Mouse (Mus musculus): ENCODE measurements at regions not wholly inside any gene's neighbourhood (a gene's known extent, or its start where the extent isn't known, plus 50 kb on each side); places are given as distances from the start of the nearest gene placed in this dataset.

- no peak for DNase-seq (ENCODE audit: extremely low read depth)
- no peaks in the 10 kb centered on the region for H3K4me1 ChIP-seq (ENCODE audit: control insufficient read depth in 1 of 2, insufficient read depth in 2 of 2)
- TF ChIP-seq PAX5 (IDR thresholded peaks at IDR 0.05; ENCODE audit: low read length) (no peak), KAT2A (IDR thresholded peaks at IDR 0.05; ENCODE audit: insufficient replicate concordance, low read length) (no peak), GABPA (IDR thresholded peaks at IDR 0.05; ENCODE audit: insufficient replicate concordance, low read depth, low read length) (no peak), RCOR1 (conservative IDR thresholded peaks at IDR 0.05; ENCODE audit: low read depth, low read length) (no peak), JUND (conservative IDR thresholded peaks at IDR 0.05; ENCODE audit: low read depth, low read length) (no peak), BHLHE40 (IDR thresholded peaks at IDR 0.05; ENCODE audit: low read depth, low read length) (no peak), CHD1 (IDR thresholded peaks at IDR 0.05; ENCODE audit: low read depth, low read length) (no peak), IRF4 (IDR thresholded peaks at IDR 0.05; ENCODE audit: low read depth, low read length) (no peak), JUN (IDR thresholded peaks at IDR 0.05; ENCODE audit: insufficient read depth, low read depth, low read length) (no peak), NELFE (IDR thresholded peaks at IDR 0.05; ENCODE audit: low read depth, low read length) (no peak), NRF1 (IDR thresholded peaks at IDR 0.05; ENCODE audit: low read depth, low read length) (no peak), MAX (IDR thresholded peaks at IDR 0.05; ENCODE audit: low read length) (no peak)
- H3K9me3 ChIP-seq (replicated peaks; ENCODE audit: low read length) = no peaks in the 10 kb centered on the region
- H3K9ac ChIP-seq (ENCODE audit: insufficient read depth, low read depth) = no peak overlapping the region
- in situ Hi-C loops (cut with MboI; ENCODE audit: low pct_ligation_motif_present, low pct_unique_long_range_greater_than_20kb, low sequenced_read_pairs) (no loop called here), dilution Hi-C loops (cut with MboI; ENCODE audit: extremely low pct_ligation_motif_present, extremely low pct_unique_long_range_greater_than_20kb, low sequenced_read_pairs) (no loop called here)
- no peak overlapping the region for H3K4me2 ChIP-seq (ENCODE audit: insufficient read depth, low read depth, poor library complexity, severe bottlenecking)
- H3K36me3 ChIP-seq (replicated peaks in 1 of 2; ENCODE audit: control insufficient read depth in 1 of 2, insufficient read depth in 1 of 2, low read length in 1 of 2) = no peaks in the 10 kb centered on the region
- H3K27ac ChIP-seq (ENCODE audit: insufficient read depth, low read depth) = no peak overlapping the region
- no peaks in the 10 kb centered on the region for H3K27me3 ChIP-seq (replicated peaks)
- H3K79me2 ChIP-seq (replicated peaks; ENCODE audit: control insufficient read depth, extremely low read depth, insufficient read depth, poor library complexity, severe bottlenecking) = no peaks in the 10 kb centered on the region
- no peak overlapping the region for H3K4me3 ChIP-seq (replicated peaks in 1 of 3; ENCODE audit: low read depth in 2 of 3, low read length in 2 of 3, poor library complexity in 1 of 3)
Measured at GRCm38 (mm10) chr2:159096667-159097066, 302.1 kb downstream of the Dhx35 start.

DNA sequence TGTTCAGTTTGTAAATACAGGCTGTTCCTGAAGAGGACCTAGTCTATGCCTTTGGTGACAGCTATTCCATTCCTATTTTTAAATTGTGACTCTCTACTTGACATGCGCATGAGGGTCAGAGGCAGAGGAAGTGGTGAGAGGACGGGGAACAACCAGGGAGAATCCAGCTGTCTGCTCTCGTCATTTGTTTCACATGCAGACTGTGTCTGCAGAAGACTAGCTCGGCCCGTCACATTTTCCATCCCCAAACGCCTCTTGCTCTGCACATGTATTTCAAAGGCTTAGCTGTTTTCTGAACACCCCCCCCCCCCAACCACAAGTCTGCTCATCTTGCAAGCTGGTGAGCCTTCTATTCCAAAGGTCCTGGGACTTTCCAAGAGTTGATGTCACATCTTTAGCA, 339.4 kb downstream of the Dhx35 start:
- H3K79me2 ChIP-seq (replicated peaks; ENCODE audit: control insufficient read depth, extremely low read depth, insufficient read depth, poor library complexity, severe bottlenecking) = no peaks in the 10 kb centered on the region
- peaks cover 5% of the 10 kb centered on the region for H3K9me3 ChIP-seq (replicated peaks; ENCODE audit: low read length)
- H3K9ac ChIP-seq (ENCODE audit: insufficient read depth, low read depth) = peak overlapping the region; percentile 15; the same call in 1 of the 2 replicates
- dilution Hi-C loops (cut with MboI; ENCODE audit: extremely low pct_ligation_motif_present, extremely low pct_unique_long_range_greater_than_20kb, low sequenced_read_pairs) (no loop called here), in situ Hi-C loops (cut with MboI; ENCODE audit: low pct_ligation_motif_present, low pct_unique_long_range_greater_than_20kb, low sequenced_read_pairs) (no loop called here)
- H3K36me3 ChIP-seq (replicated peaks in 1 of 2; ENCODE audit: control insufficient read depth in 1 of 2, insufficient read depth in 1 of 2, low read length in 1 of 2) = no peaks in the 10 kb centered on the region
- peak overlapping the region; percentile 98 for H3K27ac ChIP-seq (ENCODE audit: insufficient read depth, low read depth)
- peaks cover 26 to 52% of the 10 kb centered on the region in 2 experiments for H3K4me1 ChIP-seq (ENCODE audit: control insufficient read depth in 1 of 2, insufficient read depth in 2 of 2)
- peak overlapping the region; percentile 65 for H3K4me2 ChIP-seq (ENCODE audit: insufficient read depth, low read depth, poor library complexity, severe bottlenecking)
- H3K4me3 ChIP-seq (replicated peaks in 1 of 3; ENCODE audit: low read depth in 2 of 3, low read length in 2 of 3, poor library complexity in 1 of 3) = no peak overlapping the region
- DNase-seq (ENCODE audit: extremely low read depth) = peak; percentile 99
- H3K27me3 ChIP-seq (replicated peaks) = no peaks in the 10 kb centered on the region
- TF ChIP-seq ZMIZ1 (IDR thresholded peaks at IDR 0.05; ENCODE audit: low read depth, low read length) (peak; percentile 72), EP300 (IDR thresholded peaks at IDR 0.05; ENCODE audit: low read length) (peak; percentile 98), SMC3 (IDR thresholded peaks at IDR 0.05; ENCODE audit: low read depth, low read length) (no peak; the same call in 1 of the 2 replicates), ZKSCAN1 (IDR thresholded peaks at IDR 0.05; ENCODE audit: borderline replicate concordance, low read depth, low read length) (no peak), MAFK (IDR thresholded peaks at IDR 0.05; ENCODE audit: insufficient replicate concordance, low read length) (peak; percentile 70; the same call in 1 of the 2 replicates), CHD1 (IDR thresholded peaks at IDR 0.05; ENCODE audit: low read depth, low read length) (no peak), HCFC1 (IDR thresholded peaks at IDR 0.05; ENCODE audit: low read depth, low read length) (peak; percentile 49), PAX5 (IDR thresholded peaks at IDR 0.05; ENCODE audit: low read length) (no peak), POLR2AphosphoS2 (IDR thresholded peaks at IDR 0.05; ENCODE audit: low read depth, low read length) (no peak), KAT2A (IDR thresholded peaks at IDR 0.05; ENCODE audit: insufficient replicate concordance, low read length) (0 out of 2 replicates have a peak, but pooled peaks have one; percentile 58), MAX (IDR thresholded peaks at IDR 0.05; ENCODE audit: low read length) (peak; percentile 93), USF1 (IDR thresholded peaks at IDR 0.05; ENCODE audit: low read depth, low read length) (no peak), MAZ (IDR thresholded peaks at IDR 0.05; ENCODE audit: low read depth, low read length) (peak; percentile 97), ELF1 (IDR thresholded peaks at IDR 0.05; ENCODE audit: low read depth, low read length) (peak; percentile 61), RAD21 (IDR thresholded peaks at IDR 0.05; ENCODE audit: low read depth, low read length) (no peak; the same call in none of the 2 replicates), MXI1 (IDR thresholded peaks at IDR 0.05; ENCODE audit: low read depth, low read length) (peak; percentile 75; the same call in 1 of the 2 replicates), ETS1 (conservative IDR thresholded peaks at IDR 0.05; ENCODE audit: low read depth, low read length) (peak; percentile 100), E2F4 (IDR thresholded peaks at IDR 0.05; ENCODE audit: insufficient replicate concordance, low read depth, low read length) (0 out of 2 replicates have a peak, but pooled peaks have one; percentile 51), MYC (IDR thresholded peaks at IDR 0.05; ENCODE audit: low read depth, low read length) (peak; percentile 96), JUND (conservative IDR thresholded peaks at IDR 0.05; ENCODE audit: low read depth, low read length) (peak; percentile 97), POLR2A (IDR thresholded peaks at IDR 0.05; ENCODE audit: low read depth, low read length) (no peak), RCOR1 (conservative IDR thresholded peaks at IDR 0.05; ENCODE audit: low read depth, low read length) (peak; percentile 98), ZNF384 (IDR thresholded peaks at IDR 0.05; ENCODE audit: low read depth, low read length) (peak; percentile 26; the same call in 1 of the 2 replicates), TCF12 (IDR thresholded peaks at IDR 0.05; ENCODE audit: low read depth, low read length) (peak; percentile 98), ZC3H11A (IDR thresholded peaks at IDR 0.05; ENCODE audit: low read depth, low read length) (no peak), SIN3A (IDR thresholded peaks at IDR 0.05; ENCODE audit: low read length) (peak; percentile 81), GABPA (IDR thresholded peaks at IDR 0.05; ENCODE audit: insufficient replicate concordance, low read depth, low read length) (no peak)
